Mouse (Mus musculus) adrenal gland, adult 18-20 months (tissue): Measurements from ENCODE around the gene Ift140. TPM values are rescaled to one million over a fixed set of nuclear protein-coding genes. Genes with fewer than 3 reads are reported as not detected.
A peak's percentile ranks its signal among the peaks of the same experiment; 100 is the strongest.

Experiments
- DNase-seq, 2 experiments: peaks; one replicate each; pipeline ENCODE4 v3.0.0; 2021 to 2022; ENCODE audit warnings: low spot score in 2 of 2
- total RNA-seq, 2 experiments: library from RNA; stranded (reverse); gene quantifications; 1 replicate in 1 of 2; 2 replicates in 1 of 2; pipeline ENCODE4 v1.2.3; 2021

Gene Ift140
- total RNA-seq, 2 experiments from 2014 or later = 20.3 to 29.9 TPM

GRCm38 (mm10) chr17:25068690-25069089, 52.8 kb downstream of the Ift140 start:
- no peak for DNase-seq

- no peak for DNase-seq
Observed at GRCm38 (mm10) chr17:25076906-25077305, 61.0 kb downstream of the Ift140 start.

GRCm38 (mm10) chr17:25077771-25078372, 62.0 kb downstream of the Ift140 start:
- DNase-seq = peak; percentile 63 to 78

DNA sequence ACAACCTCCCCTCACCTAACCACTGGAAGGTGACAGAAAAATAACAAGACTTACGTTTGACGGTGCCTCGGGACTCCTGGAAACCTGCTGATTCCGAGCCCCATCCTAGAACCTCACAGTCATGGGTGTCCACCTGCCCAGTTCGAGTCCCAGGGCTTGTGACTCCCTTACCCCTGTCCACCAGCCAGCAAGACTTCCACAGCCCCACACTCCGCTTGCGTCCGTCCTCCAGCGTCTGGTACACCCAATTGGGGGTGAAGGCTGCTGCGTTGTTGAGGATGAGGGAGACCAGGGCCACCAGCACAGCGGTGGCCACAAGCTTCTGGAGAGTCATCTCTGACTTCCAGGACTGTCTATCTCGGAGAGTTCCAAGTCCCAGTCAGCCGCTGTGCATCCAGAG, 64.3 kb downstream of the Ift140 start:
- DNase-seq = no peak

GRCm38 (mm10) chr17:25080960-25081381, 65.1 kb downstream of the Ift140 start:
- peak in 1 of 2 experiments; percentile 48 for DNase-seq

DNA sequence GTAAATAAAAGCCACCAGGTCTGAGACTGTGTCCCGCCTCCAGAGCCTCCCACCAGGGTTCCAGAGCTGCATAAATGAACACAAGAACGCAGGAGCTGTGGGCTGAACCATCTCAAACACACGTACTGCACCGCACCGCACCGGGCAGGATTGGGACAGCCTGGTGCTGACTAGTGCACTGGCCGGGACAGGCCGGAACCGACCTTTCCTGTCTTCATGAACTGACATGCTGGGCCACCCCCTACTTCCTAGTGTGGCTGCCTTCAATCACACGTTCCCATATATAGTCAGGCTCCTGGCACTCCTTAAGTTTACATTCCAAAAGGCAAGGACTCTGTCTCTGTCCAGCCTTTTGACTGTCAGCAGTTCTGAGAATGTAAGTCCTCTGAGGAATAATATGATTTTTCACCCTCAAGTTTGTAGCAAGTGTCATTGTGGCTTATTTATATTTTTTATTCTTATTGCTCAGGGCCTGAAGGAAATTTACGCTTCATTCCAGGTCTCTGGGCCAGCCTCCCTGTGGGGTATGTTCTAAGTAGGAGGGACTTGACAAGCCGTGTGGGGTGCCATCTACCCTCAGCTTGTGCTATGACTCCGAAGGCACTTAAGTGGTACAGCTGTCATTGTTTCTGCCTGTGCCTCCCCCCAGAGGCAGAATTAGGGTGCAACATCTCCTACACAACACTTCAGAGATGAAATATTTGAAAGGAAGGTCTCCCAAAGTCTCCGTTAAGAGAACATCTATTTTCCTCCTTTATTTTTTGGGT, 66.4 kb downstream of the Ift140 start:
- DNase-seq = no peak

GRCm38 (mm10) chr17:25082887-25083286, 67.0 kb downstream of the Ift140 start:
- DNase-seq = no peak

GRCm38 (mm10) chr17:25083444-25083931, 67.6 kb downstream of the Ift140 start, which contains the start of gene Tmem204:
TSS of gene Tmem204 (minus strand) at chr17:25083591.
- DNase-seq = no peak

DNA sequence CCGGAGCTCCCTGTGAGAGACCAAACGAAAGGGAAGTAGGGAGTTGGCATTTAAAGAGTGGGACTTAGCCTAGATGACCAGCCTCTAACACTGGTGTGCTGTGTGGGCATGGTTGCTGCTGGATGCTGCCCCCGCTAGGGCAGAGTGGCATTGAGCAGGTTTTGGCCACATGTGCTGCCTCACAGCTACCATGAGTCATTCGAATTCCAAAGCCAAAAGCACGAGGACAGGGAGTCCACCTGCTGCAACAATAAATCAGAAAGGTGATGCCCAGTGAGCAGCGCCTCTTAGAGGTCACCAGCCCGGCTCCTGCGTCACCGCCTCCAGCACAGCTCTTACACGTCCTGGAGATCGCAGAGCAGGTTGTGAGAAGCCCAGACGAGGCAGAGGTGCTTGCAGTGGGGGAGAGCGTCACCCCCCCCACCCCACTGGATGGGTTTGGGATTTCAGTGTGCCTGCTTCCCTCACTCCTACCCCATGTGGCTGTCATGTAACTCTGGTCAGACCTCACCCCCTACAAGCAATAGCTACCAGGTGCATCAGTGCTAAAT, 69.0 kb downstream of the Ift140 start:
- no peak for DNase-seq

DNA sequence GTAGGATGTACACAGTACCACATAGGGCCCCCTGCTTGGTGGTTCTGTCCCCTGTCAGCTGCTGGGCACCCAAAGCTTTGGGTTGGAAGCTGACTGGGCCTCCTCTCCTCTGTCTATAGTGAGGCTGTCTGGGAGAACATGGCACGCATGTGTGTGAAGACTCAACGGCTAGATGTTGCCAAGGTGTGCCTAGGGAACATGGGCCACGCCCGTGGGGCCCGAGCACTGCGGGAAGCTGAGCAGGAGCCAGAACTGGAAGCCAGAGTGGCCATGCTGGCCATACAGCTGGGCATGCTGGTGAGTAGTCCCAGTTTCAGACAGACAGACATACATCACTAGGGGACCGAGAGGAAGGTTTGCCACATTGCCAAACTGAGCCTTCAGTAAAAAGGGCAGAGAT, 70.8 kb downstream of the Ift140 start:
- DNase-seq = no peak

DNA sequence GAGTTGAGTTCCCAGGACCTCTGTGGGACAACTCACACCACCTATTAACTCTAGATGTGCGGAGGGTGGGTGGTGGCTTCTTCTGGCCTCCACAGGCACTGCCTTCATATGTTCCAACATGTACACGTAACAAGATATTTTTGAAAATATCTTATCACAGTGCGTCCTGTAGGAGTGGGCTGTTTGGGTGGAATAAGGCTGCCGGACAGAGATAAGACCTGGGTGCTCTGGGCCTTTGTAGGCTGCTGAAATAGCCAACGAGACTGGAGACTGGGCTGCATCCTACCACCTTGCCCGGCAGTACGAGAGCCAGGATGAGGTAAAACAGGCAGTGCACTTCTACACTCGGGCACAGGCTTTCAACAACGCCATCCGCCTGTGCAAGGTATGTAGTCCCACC, 73.3 kb downstream of the Ift140 start:
- DNase-seq = no peak

DNA sequence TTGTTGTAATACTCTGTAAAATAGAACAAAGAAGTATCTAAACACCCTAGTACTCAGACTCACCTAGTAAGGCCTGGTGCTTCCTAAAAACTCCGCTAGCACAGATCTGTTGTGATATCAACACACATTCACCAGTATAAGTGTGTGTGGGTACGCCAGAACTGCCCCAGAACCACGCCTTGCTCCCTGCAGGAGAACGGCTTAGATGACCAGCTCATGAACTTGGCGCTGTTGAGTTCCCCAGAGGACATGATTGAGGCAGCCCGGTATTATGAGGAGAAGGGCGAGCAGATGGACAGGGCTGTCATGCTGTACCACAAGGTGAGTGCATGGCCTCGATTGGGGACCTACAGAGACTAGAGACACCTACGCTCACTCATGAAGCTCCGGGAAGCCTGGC, 74.6 kb downstream of the Ift140 start:
- no peak for DNase-seq

GRCm38 (mm10) chr17:25096221-25096620, 80.3 kb downstream of the Ift140 start:
- no peak for DNase-seq

- DNase-seq = no peak
Observed at GRCm38 (mm10) chr17:25100052-25100451, 84.2 kb downstream of the Ift140 start.

DNA sequence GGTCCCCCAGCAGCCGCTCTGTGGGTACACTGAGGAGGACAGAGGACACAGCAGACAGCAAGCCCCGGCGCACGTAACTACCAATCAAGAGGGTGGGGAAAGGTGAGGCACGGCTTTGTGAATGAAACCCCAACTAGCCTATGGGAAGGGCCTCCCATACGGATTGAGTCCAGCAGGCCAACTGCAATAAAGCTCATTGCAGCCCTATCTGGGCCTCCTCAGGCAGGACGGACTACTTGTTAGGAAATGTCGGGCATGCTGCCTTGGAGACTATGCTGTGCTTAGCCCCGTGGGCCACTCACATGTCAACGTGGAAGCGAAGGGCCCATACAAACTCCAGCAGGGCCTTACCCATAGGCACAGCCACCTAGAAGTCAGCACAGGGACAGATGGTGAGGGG, 85.5 kb downstream of the Ift140 start:
- DNase-seq = no peak

GRCm38 (mm10) chr17:25107786-25108185, 91.9 kb downstream of the Ift140 start:
- no peak for DNase-seq

GRCm38 (mm10) chr17:25109578-25109977, 93.7 kb downstream of the Ift140 start:
- no peak for DNase-seq

- no peak for DNase-seq
Observed at GRCm38 (mm10) chr17:25110590-25110989, 94.7 kb downstream of the Ift140 start.

DNA sequence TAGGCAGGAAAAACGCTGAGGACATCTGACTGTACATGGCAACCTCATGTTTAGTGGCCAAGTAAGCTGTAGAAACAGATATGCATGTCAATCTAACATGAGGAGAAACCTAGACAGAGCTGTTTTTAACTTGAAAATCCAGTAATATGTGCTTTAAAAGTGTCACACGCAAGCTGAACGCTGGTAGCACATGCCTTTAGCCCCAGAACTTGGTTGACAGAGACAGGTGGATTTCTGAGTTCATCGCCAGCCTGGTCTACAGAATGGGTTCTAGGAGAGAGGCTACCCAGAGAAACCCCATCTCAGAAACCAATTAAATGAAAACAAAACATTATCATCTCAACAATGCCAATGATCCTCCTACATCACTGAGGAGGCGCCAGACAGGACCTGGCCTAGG, 95.3 kb downstream of the Ift140 start:
- DNase-seq = no peak

- DNase-seq = no peak
Observed at GRCm38 (mm10) chr17:25111739-25112422, 96.0 kb downstream of the Ift140 start.

DNA sequence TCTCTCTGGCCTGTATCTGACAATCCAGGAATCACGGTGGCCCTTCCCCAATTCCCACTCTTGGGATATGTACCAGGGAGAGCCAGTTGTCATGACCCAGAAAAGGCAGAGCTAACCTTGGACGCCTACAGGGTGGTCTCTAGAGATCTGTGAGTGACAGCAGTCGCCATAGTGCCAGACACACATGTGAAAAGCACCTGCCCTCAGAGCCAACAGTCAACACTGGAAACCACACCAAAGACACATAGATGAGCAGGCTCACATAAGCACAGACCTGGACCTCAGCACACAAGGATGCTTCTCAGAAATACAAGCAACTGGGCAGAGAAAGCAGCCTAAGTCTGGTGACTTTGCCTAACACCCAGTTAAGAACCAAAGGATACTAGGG, 96.5 kb downstream of the Ift140 start:
- DNase-seq = no peak
